Mouse (Mus musculus) gastrocnemius, adult 2 months (tissue): ENCODE data around the gene Smyd1. TPM values are rescaled to one million over a fixed set of nuclear protein-coding genes. Genes with fewer than 3 reads are reported as not detected.
"Not testable (repeated sequence)": the region's sequence is repeated elsewhere in the genome, so short reads cannot be mapped to it uniquely, and the experiment has no call there.

Experiments
- DNase-seq: peaks from one replicate; pipeline ENCODE4 v3.0.0; 2022
- H3K27ac ChIP-seq: fragments of 200-600 bp; 2 replicates; pipeline ENCODE4 v1.8.1; 2022; ENCODE audit warnings: mild to moderate bottlenecking
- H3K4me3 ChIP-seq: fragments of 200-600 bp; 2 replicates; pipeline ENCODE4 v1.8.1; 2022; ENCODE audit warnings: mild to moderate bottlenecking, moderate library complexity
- CTCF ChIP-seq: fragments of 200-600 bp; IDR thresholded peaks from 2 replicates; pipeline ENCODE4 v1.8.1; 2022; ENCODE audit warnings: antibody characterized with exemption, mild to moderate bottlenecking, moderate library complexity
- intact Hi-C: fragments of 180-260 bp; cut with DNase I; formaldehyde crosslinking; loops from one replicate; pipeline ENCODE4 v1.15.1; 2025
- total RNA-seq, 2 experiments: library from RNA; stranded (reverse); gene quantifications; 2 replicates each; pipeline ENCODE4 v1.2.3; 2021

The Smyd1 gene
- total RNA-seq, 2 experiments from 2014 or later, result 370 to 385 TPM

- DNase-seq, result no peak
- no peak overlapping the region for H3K27ac ChIP-seq
- H3K4me3 ChIP-seq, result no peak overlapping the region
- intact Hi-C loops, result no loop called here
- TF ChIP-seq CTCF, result no peak
Measured at GRCm38 (mm10) chr6:71341179-71341578, 19.1 kb upstream of the Smyd1 start.

GRCm38 (mm10) chr6:71339351-71339750 is 17.3 kb upstream of the Smyd1 start:
- TF ChIP-seq CTCF, result no peak

GRCm38 (mm10) chr6:71338941-71339340 is 16.9 kb upstream of the Smyd1 start:
- no peak for TF ChIP-seq CTCF
- no peak overlapping the region for H3K27ac ChIP-seq
- H3K4me3 ChIP-seq, result no peak overlapping the region
- intact Hi-C loops, result no loop called here
- no peak for DNase-seq

More at GRCm38 (mm10) chr6:71339351-71339750, 17.3 kb upstream of the Smyd1 start:
- H3K4me3 ChIP-seq, result no peak overlapping the region
- H3K27ac ChIP-seq, result no peak overlapping the region
- no peak for DNase-seq
- intact Hi-C loops, result no loop called here

GRCm38 (mm10) chr6:71337666-71338065 is 15.6 kb upstream of the Smyd1 start:
- intact Hi-C loops, result no loop called here
- no peak for DNase-seq
- Histone ChIP-seq H3K27ac (no peak overlapping the region), H3K4me3 (no peak overlapping the region)
- TF ChIP-seq CTCF, result no peak

GRCm38 (mm10) chr6:71333578-71334273 is 11.7 kb upstream of the Smyd1 start:
- H3K4me3 ChIP-seq, result no peak overlapping the region
- H3K27ac ChIP-seq, result no peak overlapping the region
- TF ChIP-seq CTCF, result no peak
- DNase-seq, result no peak
- intact Hi-C loops, result no loop called here

- no peak overlapping the region for H3K27ac ChIP-seq
- no peak for TF ChIP-seq CTCF
Measured at GRCm38 (mm10) chr6:71333031-71333430, 11.0 kb upstream of the Smyd1 start.

GRCm38 (mm10) chr6:71332236-71332965 is 10.4 kb upstream of the Smyd1 start:
- Histone ChIP-seq H3K27ac (no peak overlapping the region), H3K4me3 (no peak overlapping the region)
- TF ChIP-seq CTCF, result no peak
- intact Hi-C loops, result no loop called here
- no peak for DNase-seq

More at GRCm38 (mm10) chr6:71333031-71333430, 11.0 kb upstream of the Smyd1 start:
- no peak for DNase-seq
- intact Hi-C loops, result no loop called here
- no peak overlapping the region for H3K4me3 ChIP-seq

GRCm38 (mm10) chr6:71331491-71331890 is 9.5 kb upstream of the Smyd1 start:
- H3K27ac ChIP-seq, H3K4me3 ChIP-seq, DNase-seq, intact Hi-C loops: not testable (repeated sequence)

- intact Hi-C loops, result no loop called here
- no peak for DNase-seq
- Histone ChIP-seq H3K27ac (no peak overlapping the region), H3K4me3 (no peak overlapping the region)
- TF ChIP-seq CTCF, result no peak
Measured at GRCm38 (mm10) chr6:71330486-71330885, 8.5 kb upstream of the Smyd1 start.

GRCm38 (mm10) chr6:71329881-71330280 is 7.8 kb upstream of the Smyd1 start:
- no peak overlapping the region for H3K27ac ChIP-seq
- DNase-seq, result no peak
- H3K4me3 ChIP-seq, result no peak overlapping the region
- TF ChIP-seq CTCF, result no peak
- intact Hi-C loops, result no loop called here

- TF ChIP-seq CTCF, result no peak
- no peak for DNase-seq
- Histone ChIP-seq H3K27ac (no peak overlapping the region), H3K4me3 (no peak overlapping the region)
- intact Hi-C loops, result no loop called here
Measured at GRCm38 (mm10) chr6:71324816-71325215, 2.8 kb upstream of the Smyd1 start.

- no peak within 1 kb of the TSS for H3K27ac ChIP-seq
- intact Hi-C loops, result no loop called here
- TF ChIP-seq CTCF, result no peak
- H3K4me3 ChIP-seq, result no peak within 1 kb of the TSS
- DNase-seq, result no peak
Measured at GRCm38 (mm10) chr6:71322491-71322921, 473 bp upstream of the Smyd1 start, which contains the start of gene Cd8b1. Gene Cd8b1, plus strand, starts transcription at chr6:71322788.

- no peak for TF ChIP-seq CTCF
- DNase-seq, result no peak
- Histone ChIP-seq H3K4me3 (no peak overlapping the region), H3K27ac (no peak overlapping the region)
- intact Hi-C loops, result no loop called here
Measured at GRCm38 (mm10) chr6:71307486-71307885, 14.5 kb downstream of the Smyd1 start.
